Mouse (Mus musculus) MEL (cell line): ENCODE measurements around the gene Ppp4r3a. TPM values are rescaled to one million over a fixed set of nuclear protein-coding genes. Genes with fewer than 3 reads are reported as not detected.

Source experiments
- DNase-seq: peaks from one replicate; pipeline ENCODE4 v3.0.0; 2011; ENCODE audit warnings: low read depth, low spot score
- H3K27ac ChIP-seq: 2 replicates; pipeline ENCODE4 v1.5.1; 2012; ENCODE audit warnings: low read depth, mild to moderate bottlenecking, control low read depth, low read length, moderate library complexity; ENCODE audit not compliant: control insufficient read depth
- H3K27me3 ChIP-seq, 2 experiments: fragments of 150-350 bp in 1 of 2; sonication (generic) in 1 of 2; 2 replicates each; pipeline ENCODE4 v1.6.1; 2012; ENCODE audit warnings: low read length in 2 of 2, mild to moderate bottlenecking in 2 of 2, improper control_type of control experiment in 1 of 2, moderate library complexity in 1 of 2; ENCODE audit not compliant: insufficient read depth in 2 of 2, control insufficient read depth in 1 of 2
- H3K36me3 ChIP-seq, 2 experiments: 2 replicates each; pipeline ENCODE4 v1.6.1; 2012 to 2014; ENCODE audit warnings: low read length in 2 of 2, improper control_type of control experiment in 1 of 2, inconsistent platforms in 1 of 2, mild to moderate bottlenecking in 1 of 2; ENCODE audit not compliant: insufficient read depth in 2 of 2, control insufficient read depth in 1 of 2
- H3K4me1 ChIP-seq, 2 experiments: fragments of 150-350 bp in 1 of 2; sonication (generic) in 1 of 2; 2 replicates each; pipeline ENCODE4 v1.6.1; 2012; ENCODE audit warnings: low read length in 2 of 2, improper control_type of control experiment in 1 of 2, mild to moderate bottlenecking in 1 of 2; ENCODE audit not compliant: insufficient read depth in 2 of 2, control insufficient read depth in 1 of 2
- H3K4me3 ChIP-seq, 2 experiments: fragments of 150-350 bp in 1 of 2; sonication (generic) in 1 of 2; 2 replicates each; pipeline ENCODE4 v1.5.1; 2012; ENCODE audit warnings: low read depth in 2 of 2, low read length in 2 of 2, mild to moderate bottlenecking in 2 of 2, moderate library complexity in 2 of 2, control low read depth in 1 of 2, improper control_type of control experiment in 1 of 2; ENCODE audit not compliant: control insufficient read depth in 1 of 2, insufficient read depth in 1 of 2
- H3K79me2 ChIP-seq: 2 replicates; pipeline ENCODE4 v1.6.1; 2012; ENCODE audit warnings: mild to moderate bottlenecking, low read length, moderate library complexity; ENCODE audit not compliant: control insufficient read depth, poor library complexity, insufficient read depth
- H3K9ac ChIP-seq: 2 replicates; pipeline ENCODE4 v1.6.1; 2012; ENCODE audit warnings: low read depth, mild to moderate bottlenecking, control low read depth, low read length, moderate library complexity; ENCODE audit not compliant: control insufficient read depth, poor library complexity, severe bottlenecking
- H3K9me3 ChIP-seq: fragments of 150-350 bp; sonication (generic); replicated peaks from 2 replicates; pipeline ENCODE4 v1.6.1; 2012; ENCODE audit warnings: mild to moderate bottlenecking, low read length, improper control_type of control experiment, moderate library complexity; ENCODE audit not compliant: insufficient read depth
- BHLHE40 ChIP-seq: IDR thresholded peaks from 2 replicates; pipeline ENCODE4 v1.6.1; 2012; ENCODE audit warnings: low read depth, mild to moderate bottlenecking, inconsistent platforms, low read length, improper control_type of control experiment, borderline replicate concordance
- CTCF ChIP-seq, 3 experiments: IDR thresholded peaks in 2 of 3; conservative IDR thresholded peaks in 1 of 3; 2 replicates each; pipeline ENCODE4 v1.5.1; 2011 to 2012; ENCODE audit warnings: low read length in 3 of 3, low read depth in 2 of 3, mild to moderate bottlenecking in 2 of 3, improper control_type of control experiment in 1 of 3, inconsistent platforms in 1 of 3, mixed read lengths in 1 of 3, moderate library complexity in 1 of 3; ENCODE audit not compliant: control insufficient read depth in 1 of 3, insufficient read depth in 1 of 3, poor library complexity in 1 of 3, severe bottlenecking in 1 of 3
- EP300 ChIP-seq, 2 experiments: IDR thresholded peaks; 2 replicates each; pipeline ENCODE4 v1.6.1; 2011; ENCODE audit warnings: improper control_type of control experiment in 2 of 2, low read length in 2 of 2, low read depth in 1 of 2, mild to moderate bottlenecking in 1 of 2
- HCFC1 ChIP-seq: IDR thresholded peaks from 2 replicates; pipeline ENCODE4 v1.6.1; 2012; ENCODE audit warnings: low read depth, mild to moderate bottlenecking, inconsistent platforms, low read length, improper control_type of control experiment, moderate library complexity
- KAT2A ChIP-seq: conservative IDR thresholded peaks from 2 replicates; pipeline ENCODE4 v1.6.1; 2012; ENCODE audit warnings: low read depth, low read length, improper control_type of control experiment, inconsistent platforms
- MAX ChIP-seq: IDR thresholded peaks from 2 replicates; pipeline ENCODE4 v1.6.1; 2011; ENCODE audit warnings: low read length, improper control_type of control experiment
- MEF2A ChIP-seq: IDR thresholded peaks from 2 replicates; pipeline ENCODE4 v1.6.1; 2014; ENCODE audit warnings: low read depth, mild to moderate bottlenecking, inconsistent platforms, low read length, improper control_type of control experiment; ENCODE audit not compliant: poor library complexity, insufficient replicate concordance, severe bottlenecking; ENCODE audit errors: extremely low read depth
- MYC ChIP-seq: IDR thresholded peaks from 2 replicates; pipeline ENCODE4 v1.6.1; 2011; ENCODE audit warnings: low read depth, mild to moderate bottlenecking, low read length, improper control_type of control experiment, moderate library complexity
- NRF1 ChIP-seq: IDR thresholded peaks from 2 replicates; pipeline ENCODE4 v1.6.1; 2014; ENCODE audit warnings: low read depth, mild to moderate bottlenecking, inconsistent platforms, low read length, improper control_type of control experiment, moderate library complexity; ENCODE audit not compliant: poor library complexity, insufficient read depth, severe bottlenecking
- POLR2AphosphoS2 ChIP-seq: IDR thresholded peaks from 2 replicates; pipeline ENCODE4 v1.6.1; 2011; ENCODE audit warnings: low read length, improper control_type of control experiment
- TBP ChIP-seq: IDR thresholded peaks from 2 replicates; pipeline ENCODE4 v1.8.0; 2011; ENCODE audit warnings: low read depth, low read length, improper control_type of control experiment
- TCF12 ChIP-seq: IDR thresholded peaks from 2 replicates; pipeline ENCODE4 v1.6.1; 2014; ENCODE audit warnings: low read depth, mild to moderate bottlenecking, inconsistent platforms, low read length, improper control_type of control experiment, moderate library complexity
- USF1 ChIP-seq: IDR thresholded peaks from 2 replicates; pipeline ENCODE4 v1.6.1; 2014; ENCODE audit warnings: low read depth, mild to moderate bottlenecking, inconsistent platforms, low read length, improper control_type of control experiment, moderate library complexity
- USF2 ChIP-seq, 2 experiments: IDR thresholded peaks; 2 replicates each; pipeline ENCODE4 v1.6.1; 2011 to 2012; ENCODE audit warnings: improper control_type of control experiment in 2 of 2, low read length in 2 of 2, borderline replicate concordance in 1 of 2, inconsistent platforms in 1 of 2, low read depth in 1 of 2, mild to moderate bottlenecking in 1 of 2; ENCODE audit not compliant: insufficient read depth in 1 of 2
- ZC3H11A ChIP-seq: IDR thresholded peaks from 2 replicates; pipeline ENCODE4 v1.6.1; 2012; ENCODE audit warnings: low read depth, mild to moderate bottlenecking, inconsistent platforms, low read length, improper control_type of control experiment
- ZKSCAN1 ChIP-seq: IDR thresholded peaks from 2 replicates; pipeline ENCODE4 v1.6.1; 2012; ENCODE audit warnings: low read depth, mild to moderate bottlenecking, inconsistent platforms, low read length, improper control_type of control experiment, moderate library complexity
- ZNF384 ChIP-seq: IDR thresholded peaks from 2 replicates; pipeline ENCODE4 v1.6.1; 2012; ENCODE audit warnings: low read depth, mild to moderate bottlenecking, inconsistent platforms, low read length, improper control_type of control experiment
- polyA plus RNA-seq, 2 experiments: library from polyadenylated mRNA; stranded (reverse) in 1 of 2; unstranded in 1 of 2; fragments of >175 nt in 1 of 2; fragments of >200 nt in 1 of 2; gene quantifications; 2 replicates each; pipeline versions ENCODE4 v1.2.1 to v1.2.4; 2012; ENCODE audit warnings: low replicate concordance in 2 of 2, low read depth in 1 of 2; ENCODE audit not compliant: insufficient read length in 2 of 2, insufficient read depth in 1 of 2, missing spikeins in 1 of 2
- total RNA-seq: library from RNA; depleted of rRNA; stranded (reverse); fragments of 300-350 nt; gene quantifications from 2 replicates; pipeline ENCODE4 v1.2.3, GENCODE M21; 2012

Gene Ppp4r3a
- total and polyA plus RNA-seq, 3 experiments = 48.5 to 701 (median 61.2) TPM

DNA sequence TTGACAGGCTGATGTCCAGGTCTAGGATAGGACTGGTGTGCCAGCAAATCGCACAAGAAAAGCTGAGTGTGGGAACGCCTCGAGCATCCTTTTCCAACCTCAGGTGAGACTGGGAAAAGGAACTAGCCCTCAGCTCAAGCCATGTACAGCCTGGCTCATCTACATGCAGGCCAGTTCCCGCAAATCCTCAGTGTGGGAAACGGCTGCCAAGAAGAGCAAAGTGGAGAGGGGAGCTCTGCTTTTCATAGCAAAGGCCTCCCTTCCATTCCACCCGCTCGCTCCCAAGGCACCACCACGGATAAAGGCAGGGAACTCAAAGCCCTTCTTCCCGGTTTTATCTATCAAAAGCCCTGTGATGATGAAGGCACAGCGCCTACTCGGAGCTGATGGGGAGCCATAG lies 60.4 kb downstream of the Ppp4r3a start:
- DNase-seq = no peak
- H3K9ac ChIP-seq = no peak overlapping the region
- H3K4me3 ChIP-seq = no peak overlapping the region
- TF ChIP-seq MAX = no peak
- TF ChIP-seq POLR2AphosphoS2 = no peak
- no peak for TF ChIP-seq USF1
- no peak for TF ChIP-seq CTCF (IDR thresholded peaks at IDR 0.05 in 2 of 3, conservative IDR thresholded peaks at IDR 0.05 in 1 of 3; ENCODE audit: control insufficient read depth in 1 of 3, insufficient read depth in 1 of 3, low read depth in 2 of 3, low read length in 3 of 3, poor library complexity in 1 of 3, severe bottlenecking in 1 of 3)
- no peak for TF ChIP-seq EP300 (IDR thresholded peaks at IDR 0.05; ENCODE audit: low read depth in 1 of 2, low read length in 2 of 2)
- TF ChIP-seq TCF12 = no peak
- no peak for TF ChIP-seq TBP
- no peak for TF ChIP-seq MYC
- no peak for TF ChIP-seq BHLHE40
- TF ChIP-seq MEF2A = no peak
- TF ChIP-seq KAT2A = no peak
- TF ChIP-seq ZC3H11A = no peak
- TF ChIP-seq HCFC1 = no peak
- TF ChIP-seq NRF1 = no peak
- peaks cover 16 to 35% of the 10 kb centered on the region in 2 experiments for H3K4me1 ChIP-seq
- no peaks in the 10 kb centered on the region for H3K9me3 ChIP-seq
- no peaks in the 10 kb centered on the region for H3K27me3 ChIP-seq
- no peak overlapping the region for H3K27ac ChIP-seq
- peaks cover 0 to 30% of the 10 kb centered on the region in 2 experiments; a peak in 3 of 4 replicates for H3K36me3 ChIP-seq
- H3K79me2 ChIP-seq = peaks cover 20% of the 10 kb centered on the region

- TF ChIP-seq ZKSCAN1 = no peak
- no peak for TF ChIP-seq EP300 (IDR thresholded peaks at IDR 0.05; ENCODE audit: low read depth in 1 of 2, low read length in 2 of 2)
- TF ChIP-seq USF2 (IDR thresholded peaks at IDR 0.05; ENCODE audit: borderline replicate concordance in 1 of 2, insufficient read depth in 1 of 2, low read depth in 1 of 2, low read length in 2 of 2) = no peak
- no peak for TF ChIP-seq ZNF384
- Histone ChIP-seq H3K4me3 (no peak overlapping the region), H3K4me1 (peaks cover 18 to 36% of the 10 kb centered on the region in 2 experiments), H3K27me3 (no peaks in the 10 kb centered on the region), H3K9me3 (no peaks in the 10 kb centered on the region), H3K79me2 (peaks cover 15% of the 10 kb centered on the region), H3K27ac (no peak overlapping the region), H3K9ac (no peak overlapping the region), H3K36me3 (peaks cover 0 to 36% of the 10 kb centered on the region in 2 experiments; a peak in 3 of 4 replicates)
- DNase-seq = no peak
Measured at GRCm38 (mm10) chr12:101022353-101022752, 61.1 kb downstream of the Ppp4r3a start.
